Mouse (Mus musculus) hematopoietic stem cell, adult 5-6 weeks (primary cell): Measurements from ENCODE around the gene Pyroxd2. TPM values are rescaled to one million over a fixed set of nuclear protein-coding genes. Genes with fewer than 3 reads are reported as not detected.
"Not testable (repeated sequence)": the region's sequence is repeated elsewhere in the genome, so short reads cannot be mapped to it uniquely, and the experiment has no call there.

Source experiments
- ATAC-seq, 2 experiments: fragments of 125-278 bp in 1 of 2; replicated peaks in 1 of 2; 2 replicates each; pipeline ENCODE4 v1.8.0; 2016 to 2017; ENCODE audit warnings: inconsistent platforms in 2 of 2, mild to moderate bottlenecking in 2 of 2, moderate number of reproducible peaks in 2 of 2, low read depth in 1 of 2, moderate TSS enrichment in 1 of 2; ENCODE audit not compliant: low FRiP score in 2 of 2, poor library complexity in 2 of 2, severe bottlenecking in 2 of 2, insufficient read depth in 1 of 2, low TSS enrichment in 1 of 2
- total RNA-seq: library from RNA; stranded (forward); fragments of 172-1452, 232-1000 nt; gene quantifications from 2 replicates; pipeline ENCODE4 v1.2.3, GENCODE M21; 2017

Pyroxd2 gene
- total RNA-seq, 1 experiment from 2014 or later, result not detected

GRCm38 (mm10) chr19:42722500-42722899, 30.1 kb downstream of the Pyroxd2 start:
- no peak for ATAC-seq

DNA sequence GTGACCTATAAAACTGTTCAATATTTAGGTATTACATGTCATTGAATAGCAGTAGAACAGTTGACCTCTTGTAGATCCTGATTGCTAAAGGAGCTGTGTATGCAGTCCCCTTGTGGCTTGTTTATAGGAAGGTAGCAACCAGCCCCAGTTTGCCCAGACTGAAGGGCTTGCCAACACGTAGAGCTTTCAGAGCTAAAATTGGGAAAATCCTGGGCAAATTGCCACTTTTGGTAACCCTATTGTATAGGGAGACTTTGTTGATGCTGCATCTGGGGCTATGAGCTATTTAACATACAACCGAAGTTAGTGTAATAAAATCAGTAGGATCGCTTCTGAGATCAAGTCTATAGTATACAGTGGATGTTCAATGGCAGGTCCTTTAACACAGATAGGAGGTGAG, 34.5 kb downstream of the Pyroxd2 start:
- no peak for ATAC-seq

- ATAC-seq, result no peak
These were observed 34.9 kb downstream of the Pyroxd2 start for GRCm38 (mm10) chr19:42717668-42718067.

DNA sequence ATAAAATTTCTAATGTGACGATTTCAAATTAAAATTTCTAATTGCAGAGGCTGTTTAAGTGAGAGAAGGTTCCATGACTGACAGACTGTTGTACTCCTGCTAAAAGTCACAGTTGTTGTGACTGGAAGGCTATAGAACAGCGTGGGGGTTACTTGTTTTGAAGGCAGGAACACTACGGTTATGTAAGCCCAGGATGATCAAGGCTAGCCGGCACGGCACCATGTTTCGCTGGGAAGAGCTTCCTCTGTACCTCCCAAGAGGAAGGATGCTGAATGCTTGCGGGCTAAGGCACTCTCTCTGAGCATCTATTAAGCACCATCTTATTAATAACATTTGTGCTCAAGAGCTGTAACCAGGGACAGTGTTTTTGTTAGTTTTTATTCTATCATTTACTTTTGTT, 36.1 kb downstream of the Pyroxd2 start:
- ATAC-seq, result no peak

- ATAC-seq, result no peak
These were observed 38.8 kb downstream of the Pyroxd2 start for GRCm38 (mm10) chr19:42713770-42714169.

DNA sequence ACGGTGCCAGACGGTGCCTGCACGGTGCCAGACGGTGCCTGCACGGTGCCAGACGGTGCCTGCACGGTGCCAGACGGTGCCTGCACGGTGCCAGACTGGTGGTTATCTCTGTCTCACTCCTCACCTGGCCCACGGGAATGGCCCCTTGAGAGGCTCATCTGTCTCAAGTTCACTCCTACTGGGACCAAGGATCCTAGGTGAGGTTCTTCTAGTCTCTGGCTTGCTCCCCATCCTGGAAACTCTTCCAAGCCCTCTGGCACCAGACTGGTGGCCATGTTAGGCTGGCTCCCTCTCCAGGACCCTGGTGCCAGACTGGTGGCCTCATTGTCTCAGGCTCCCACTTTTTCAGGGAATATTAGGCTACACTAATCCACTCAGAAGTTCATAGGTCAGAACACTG, 53.1 kb downstream of the Pyroxd2 start:
- ATAC-seq, result no peak

DNA sequence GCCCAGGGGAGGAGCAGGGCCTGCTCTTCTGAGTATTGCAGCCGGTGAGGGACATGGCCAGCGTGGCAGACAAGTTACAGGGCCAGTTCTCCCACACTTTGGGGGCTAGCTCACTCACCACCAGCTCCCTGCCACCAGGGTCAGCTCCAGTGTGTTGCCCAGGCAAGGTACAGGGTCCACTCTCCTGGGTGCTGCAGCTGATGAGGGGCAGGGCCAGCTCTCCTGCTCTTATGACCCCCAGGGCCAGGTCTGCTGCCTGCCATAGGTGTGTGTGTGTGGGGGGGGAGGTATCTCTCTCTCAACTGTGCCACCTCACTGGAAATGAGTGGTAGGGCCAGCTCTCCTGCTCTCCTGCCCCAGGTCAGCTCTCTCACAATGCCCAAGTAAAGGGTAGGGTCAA, 54.0 kb downstream of the Pyroxd2 start:
- no peak for ATAC-seq

- ATAC-seq, result no peak
These were observed 55.2 kb downstream of the Pyroxd2 start for GRCm38 (mm10) chr19:42697336-42697735.

DNA sequence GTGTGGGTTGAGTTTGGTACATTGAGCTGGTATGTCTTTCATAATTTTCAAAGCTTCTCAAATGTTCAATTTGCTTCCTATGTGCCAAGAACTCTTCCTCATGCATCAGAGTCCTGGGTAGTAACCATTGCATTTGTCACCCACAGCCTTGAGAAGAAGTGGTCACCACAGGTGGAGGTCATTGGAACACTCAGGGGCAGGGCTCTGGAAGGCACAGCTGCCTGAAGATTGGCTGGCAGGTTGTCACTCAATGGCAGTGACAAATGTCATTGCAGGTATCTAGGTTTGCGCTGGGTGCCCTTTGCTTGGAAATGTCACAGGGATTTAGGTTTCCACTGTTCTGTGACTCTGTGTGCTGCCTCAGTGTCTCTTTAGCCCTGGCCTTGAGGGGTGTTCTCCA, 62.3 kb downstream of the Pyroxd2 start:
- no peak for ATAC-seq

DNA sequence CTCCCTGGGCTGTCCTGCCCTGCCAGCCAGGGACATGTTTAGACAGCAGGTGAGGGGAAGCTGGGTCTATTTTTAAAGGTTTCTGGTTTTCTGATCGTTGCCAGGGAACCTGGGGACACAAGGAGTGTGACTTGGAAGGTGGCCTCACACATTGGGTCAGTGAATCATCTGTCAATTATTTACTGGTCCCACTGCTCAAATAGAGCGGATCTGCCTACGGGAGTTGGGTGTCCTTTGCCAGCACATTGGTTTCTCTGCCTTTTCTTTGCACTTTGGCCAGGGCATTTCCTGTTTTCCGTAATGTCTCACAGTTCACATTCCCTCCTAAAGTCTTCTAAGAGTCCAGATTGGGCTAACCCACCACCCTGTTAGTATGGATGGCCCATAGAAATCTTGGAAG, 62.8 kb downstream of the Pyroxd2 start:
- ATAC-seq, result no peak

GRCm38 (mm10) chr19:42689321-42689720, 63.3 kb downstream of the Pyroxd2 start:
- no peak for ATAC-seq

GRCm38 (mm10) chr19:42682776-42683175, 69.8 kb downstream of the Pyroxd2 start:
- ATAC-seq, result not testable (repeated sequence)

DNA sequence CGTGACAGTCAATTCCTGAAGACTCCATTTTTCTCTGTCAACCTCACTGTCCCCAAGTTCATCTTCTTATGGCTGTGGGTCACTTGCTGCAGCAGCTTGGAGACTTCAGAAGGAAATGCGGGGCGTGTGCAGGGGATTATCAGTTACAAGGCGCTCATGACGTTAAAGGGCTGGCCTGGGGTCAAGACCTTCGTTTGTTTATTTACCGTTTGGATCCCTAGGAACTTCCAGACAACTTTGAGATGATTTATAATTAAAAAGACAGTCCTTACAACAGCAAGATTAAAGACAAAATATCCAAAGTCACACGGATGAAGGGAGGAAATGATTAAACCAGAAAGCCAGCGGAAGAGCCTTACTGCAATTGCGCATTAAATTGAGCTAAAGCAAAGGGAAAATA, 74.4 kb downstream of the Pyroxd2 start:
- ATAC-seq, result no peak

GRCm38 (mm10) chr19:42677452-42677851, 75.1 kb downstream of the Pyroxd2 start:
- ATAC-seq, result no peak

GRCm38 (mm10) chr19:42676931-42677330, 75.6 kb downstream of the Pyroxd2 start:
- ATAC-seq, result no peak

Other genes with a start within 250 kb of the Pyroxd2 start
- 31.1 and 37.6 TPM in 2 replicates for gene R3hcc1l, start 234.0 kb downstream of the Pyroxd2 start, total RNA-seq
- gene Loxl4, start 140.0 kb downstream of the Pyroxd2 start, total RNA-seq, result not detected in 2 replicates
- gene Hps1, start 27.2 kb upstream of the Pyroxd2 start, total RNA-seq, result 32.6 and 37.1 TPM in 2 replicates